Mouse (Mus musculus) B cell, adult 67 days (primary cell): ENCODE data around the gene Apoe. TPM values are rescaled to one million over a fixed set of nuclear protein-coding genes. Genes with fewer than 3 reads are reported as not detected.

Experiments used
- total RNA-seq, 2 experiments: library from RNA; stranded (reverse); gene quantifications; 4 replicates each; pipeline ENCODE4 v1.2.4; 2023

Gene Apoe
- total RNA-seq, result 10 to 100 TPM; 81.0 to 81.5 TPM

DNA sequence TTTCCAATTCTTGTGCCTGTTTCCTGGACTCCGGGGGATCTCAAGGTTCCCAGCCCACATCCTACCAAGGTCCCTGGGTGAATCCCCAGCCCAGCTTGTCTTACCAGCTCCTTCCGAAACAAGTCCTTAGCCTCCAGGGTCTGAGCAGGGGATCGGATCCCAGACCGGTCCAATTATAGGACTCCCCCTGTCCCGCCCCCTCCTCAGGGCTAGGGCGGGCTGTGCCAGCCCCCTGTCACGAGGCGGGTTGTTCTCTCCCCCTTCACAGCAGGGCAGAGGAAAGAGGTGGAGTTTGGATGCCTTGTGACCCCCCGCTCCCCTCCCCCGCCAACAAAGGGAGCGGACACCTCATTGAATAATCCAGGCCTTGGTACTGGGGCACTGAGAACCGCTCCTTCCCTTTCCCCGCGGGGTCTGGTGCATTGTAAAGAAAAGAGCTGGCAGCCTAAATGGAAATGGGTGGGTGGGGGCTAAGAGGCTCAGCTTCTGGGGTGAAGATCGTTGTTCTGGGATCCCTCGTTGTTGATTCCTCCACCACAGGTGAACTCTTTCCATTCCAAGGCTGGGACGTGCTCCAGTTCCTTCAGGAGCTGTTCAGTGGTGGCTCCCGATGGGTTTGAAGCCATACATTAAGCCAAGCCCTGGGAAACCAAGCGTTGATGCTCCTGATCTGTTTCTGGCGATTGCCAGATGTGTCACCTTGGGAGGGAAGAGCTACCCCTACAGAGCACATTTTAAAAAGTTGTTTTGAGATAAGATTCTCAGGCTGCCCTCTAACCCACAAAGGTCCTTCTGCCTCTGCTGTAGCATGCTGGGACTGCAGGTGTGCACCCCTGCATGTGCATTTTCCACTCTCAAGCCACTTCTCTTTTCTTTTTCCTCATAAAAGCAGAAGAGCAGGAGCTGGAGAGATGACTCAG lies at the start of gene Apoe:
TSS of gene Apoe (minus strand) at position 282 of the 920 bp plus-strand sequence.

DNA sequence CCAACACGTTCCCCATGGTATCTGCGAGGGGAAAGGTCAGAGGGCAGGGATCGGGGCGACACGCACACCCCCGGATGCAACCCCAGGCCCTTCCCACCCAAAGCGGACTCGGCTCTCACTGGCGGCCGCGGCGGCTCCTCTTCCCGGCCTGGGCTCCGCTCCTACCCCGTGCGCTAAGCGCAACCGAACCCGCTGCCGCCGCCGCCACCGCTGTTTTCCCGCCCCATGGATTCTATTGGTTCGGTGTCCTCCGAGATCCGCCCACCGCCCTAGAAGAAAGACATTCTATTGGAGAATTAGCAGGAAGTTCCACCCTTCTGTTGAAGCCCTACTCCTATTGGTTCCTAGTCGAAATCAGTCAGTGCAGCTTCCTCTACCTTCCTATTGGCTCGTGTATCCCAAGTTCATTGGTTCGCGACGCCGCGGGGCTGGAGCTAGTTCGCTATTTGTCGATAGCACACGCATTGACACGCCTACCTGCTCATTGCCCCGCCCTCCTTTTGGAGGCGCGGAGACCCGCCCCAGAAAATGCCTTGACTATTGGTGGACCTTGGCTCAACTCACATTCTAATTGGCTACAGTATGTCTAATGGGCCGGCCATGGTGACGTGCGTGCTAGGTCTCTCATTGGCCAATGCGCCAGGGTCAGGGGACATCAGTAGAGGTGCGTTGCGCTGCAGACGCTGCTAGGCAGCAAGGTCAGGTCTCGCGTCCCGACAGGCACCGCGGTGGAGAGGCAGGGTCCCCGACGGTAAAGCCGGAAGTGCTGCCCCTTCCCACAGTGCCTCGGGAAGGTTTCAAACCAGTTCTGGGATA lies 16.5 kb upstream of the Apoe start, which contains the start of gene Tomm40:
TSS of gene Tomm40 (minus strand) at position 200 of the 816 bp plus-strand sequence.

GRCm38 (mm10) chr7:19691873-19692865 lies 6.8 kb downstream of the Apoe start, which contains the start of gene Apoc1:
Apoc1 (minus strand) TSS chr7:19692660.

DNA sequence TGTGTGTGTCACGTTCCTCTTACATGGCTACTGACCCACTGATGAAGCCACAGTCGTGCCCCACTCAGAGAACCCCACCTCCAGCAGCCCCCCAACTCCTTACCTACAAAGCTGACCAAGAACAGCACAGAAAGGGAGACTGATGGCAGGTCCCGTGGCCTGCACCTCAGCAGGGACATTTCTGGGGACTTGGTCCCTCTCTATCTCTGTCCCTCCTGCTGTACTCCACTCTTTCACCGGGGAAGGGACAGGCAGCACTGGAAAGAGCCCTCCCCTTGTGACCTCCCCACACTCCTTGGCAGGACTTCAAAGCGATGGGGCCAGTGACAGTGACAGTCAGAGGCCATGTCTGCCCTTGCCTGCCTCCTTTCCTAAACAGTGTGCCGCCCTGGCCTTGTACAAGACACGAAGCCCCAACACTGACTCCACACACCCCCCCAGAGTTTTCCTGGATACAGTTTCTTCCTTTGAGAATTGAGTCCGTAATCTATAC lies 17.7 kb downstream of the Apoe start, which contains the start of the genes Gm44805 and Apoc4:
TSS of gene Gm44805 (minus strand) at position 222 of the 493 bp plus-strand sequence.
TSS of gene Apoc4 (minus strand) at position 278 of the 493 bp plus-strand sequence.

DNA sequence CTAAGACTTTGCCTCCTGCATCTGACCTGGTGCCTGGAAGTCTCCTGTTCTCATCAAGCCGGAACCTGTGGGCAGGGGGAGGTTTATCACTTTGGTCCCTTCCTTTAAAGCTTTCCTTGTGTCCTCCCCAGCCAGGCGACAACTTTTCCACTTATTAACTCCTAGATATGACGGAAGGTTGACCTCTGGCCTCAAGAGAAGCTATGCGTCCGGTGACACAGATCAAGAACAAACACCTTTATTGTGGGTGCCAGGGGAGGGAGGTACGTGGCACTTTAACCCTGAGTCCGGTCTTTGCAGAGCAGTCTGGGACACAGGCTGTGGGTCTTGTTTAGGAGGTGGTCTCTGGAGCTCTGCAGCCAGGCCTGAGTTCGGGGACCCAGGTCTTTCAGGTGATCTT lies 21.1 kb downstream of the Apoe start, which contains the start of gene Apoc2:
TSS of gene Apoc2 (minus strand) at position 70 of the 400 bp plus-strand sequence.

GRCm38 (mm10) chr7:19664955-19665841 lies 33.8 kb downstream of the Apoe start, which contains the start of gene Clptm1:
Clptm1 (minus strand) TSS chr7:19665033.

Other genes starting within 250 kb of the Apoe start
- gene Mark4, start 240.4 kb downstream of the Apoe start, total RNA-seq, result 10 to 100 TPM; 29.5 to 30.7 TPM
- not detected for gene Exoc3l2, start 235.9 kb downstream of the Apoe start, total RNA-seq
- gene Bloc1s3, start 190.8 kb downstream of the Apoe start, total RNA-seq, result 1 to 10 TPM; 5.8 to 6.5 TPM
- gene Trappc6a, start 190.8 kb downstream of the Apoe start, total RNA-seq, result 10 to 100 TPM; 30.2 to 34.6 TPM
- gene Nkpd1, start 181.3 kb downstream of the Apoe start, total RNA-seq, result under 1 TPM; 0.55 to 0.62 TPM
- 10 to 100 TPM; 58.2 to 64.2 TPM for gene Ppp1r37, start 136.1 kb downstream of the Apoe start, total RNA-seq
- 10 to 100 TPM; 14.4 to 17.4 TPM for gene Zfp296, start 121.9 kb downstream of the Apoe start, total RNA-seq
- 10 to 100 TPM; 88.5 to 93.3 TPM for gene Gemin7, start 121.6 kb downstream of the Apoe start, total RNA-seq
- 100 to 1,000 TPM; 111 to 118 TPM for gene Clasrp, start 94.7 kb downstream of the Apoe start, total RNA-seq
- 100 to 1,000 TPM in 1 of 2 experiments, 10 to 100 TPM in 1; 94.7 to 102 TPM for gene Relb, start 69.8 kb downstream of the Apoe start, total RNA-seq
- gene Clptm1, start 34.2 kb downstream of the Apoe start, total RNA-seq, result 10 to 100 TPM; 80.3 to 90.7 TPM
- not detected for gene Apoc2, start 21.2 kb downstream of the Apoe start, total RNA-seq
- gene Gm44805, start 17.8 kb downstream of the Apoe start, total RNA-seq, result not detected
- gene Apoc4, start 17.7 kb downstream of the Apoe start, total RNA-seq, result not detected
- not detected for gene Apoc1, start 6.5 kb downstream of the Apoe start, total RNA-seq
- 10 to 100 TPM; 55.4 to 63.8 TPM for gene Tomm40, start 16.2 kb upstream of the Apoe start, total RNA-seq
- not detected for gene Nectin2, start 51.3 kb upstream of the Apoe start, total RNA-seq
- gene Bcam, start 71.8 kb upstream of the Apoe start, total RNA-seq, result not detected
- gene Cblc, start 97.6 kb upstream of the Apoe start, total RNA-seq, result 1 to 10 TPM in 1 of 2 experiments, not detected in 1; 1.8 TPM
- 10 to 100 TPM; 64.0 to 80.4 TPM for gene Bcl3, start 123.6 kb upstream of the Apoe start, total RNA-seq
- not detected for gene Gm19345, start 152.8 kb upstream of the Apoe start, total RNA-seq
- 10 to 100 TPM; 14.4 to 16.7 TPM for gene Ceacam16, start 162.1 kb upstream of the Apoe start, total RNA-seq
- gene Ceacam19, start 188.8 kb upstream of the Apoe start, total RNA-seq, result not detected
- gene Pvr, start 222.0 kb upstream of the Apoe start, total RNA-seq, result 10 to 100 TPM; 20.9 to 22.8 TPM